Mouse (Mus musculus) WW6 (cell line): ENCODE data around the gene St3gal5.
A peak's percentile ranks its signal among the peaks of the same experiment; 100 is the strongest.
"Not testable (repeated sequence)": the region's sequence is repeated elsewhere in the genome, so short reads cannot be mapped to it uniquely, and the experiment has no call there.

ENCODE experiments used
- DNase-seq: peaks from one replicate; pipeline ENCODE4 v3.0.0-alpha.2; 2013; ENCODE audit warnings: low read depth, low spot score

Gene St3gal5

DNA sequence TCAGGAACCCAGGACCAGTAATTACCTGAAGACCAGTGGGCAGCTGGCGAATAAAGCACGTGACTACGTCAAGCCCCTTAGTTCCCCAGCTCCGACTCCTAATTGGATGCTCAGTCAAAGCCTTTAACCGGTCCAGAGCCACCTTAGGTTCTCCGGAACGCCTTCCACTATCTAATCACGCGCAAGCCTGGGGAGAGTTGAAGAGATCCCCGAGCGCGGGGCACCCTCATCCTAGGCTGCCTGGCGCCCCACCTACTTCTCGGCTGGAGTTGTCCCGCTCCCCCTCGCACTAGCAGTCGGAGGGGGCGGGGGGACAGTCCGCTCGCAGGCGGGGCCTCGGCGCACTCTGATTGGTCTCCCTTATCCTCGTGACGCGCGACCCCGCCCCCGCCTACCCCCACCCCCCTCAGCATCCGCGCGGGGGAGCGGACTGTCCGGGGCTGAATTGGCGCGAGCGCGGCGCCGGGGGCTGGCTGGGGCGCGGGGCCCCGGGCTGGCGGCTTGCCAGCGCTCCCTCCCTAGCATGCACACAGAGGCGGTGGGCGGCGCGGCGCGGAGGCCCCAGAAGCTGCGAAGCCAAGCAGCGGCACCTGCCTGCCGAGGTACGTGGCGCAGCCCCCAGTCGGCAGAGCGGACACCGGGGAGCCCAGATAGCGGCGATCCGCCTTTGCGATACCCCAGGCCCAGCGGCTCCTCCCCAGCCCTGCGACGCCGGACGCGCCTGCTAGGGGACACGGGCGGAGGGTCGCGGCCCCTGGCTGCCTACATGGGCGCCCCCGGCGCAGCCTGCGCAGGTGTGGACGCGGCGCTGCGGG, at the start of gene St3gal5:
TSS of gene St3gal5 (plus strand) at position 412 of the 815 bp plus-strand sequence.
- DNase-seq, result peak; percentile 77

DNA sequence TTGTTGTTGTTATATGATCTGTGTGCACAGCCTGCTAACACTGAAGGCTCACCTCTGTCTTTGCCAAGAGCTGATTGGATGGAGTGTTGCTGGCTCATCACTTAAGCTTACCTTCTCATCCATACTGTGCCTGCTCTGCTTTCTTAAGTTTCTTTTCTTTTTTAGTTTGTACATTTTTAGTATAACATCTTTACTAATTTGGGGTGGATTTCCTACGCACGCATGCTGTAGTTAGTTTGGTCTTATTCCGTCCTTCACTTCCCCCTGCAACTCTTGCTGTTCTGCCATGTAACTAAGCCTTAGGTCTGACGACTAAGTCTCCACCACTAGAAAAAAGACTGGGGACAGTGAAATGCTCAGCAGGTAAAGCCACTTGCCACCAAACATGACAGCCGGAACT, 48.7 kb upstream of the St3gal5 start:
- DNase-seq, result no peak

DNA sequence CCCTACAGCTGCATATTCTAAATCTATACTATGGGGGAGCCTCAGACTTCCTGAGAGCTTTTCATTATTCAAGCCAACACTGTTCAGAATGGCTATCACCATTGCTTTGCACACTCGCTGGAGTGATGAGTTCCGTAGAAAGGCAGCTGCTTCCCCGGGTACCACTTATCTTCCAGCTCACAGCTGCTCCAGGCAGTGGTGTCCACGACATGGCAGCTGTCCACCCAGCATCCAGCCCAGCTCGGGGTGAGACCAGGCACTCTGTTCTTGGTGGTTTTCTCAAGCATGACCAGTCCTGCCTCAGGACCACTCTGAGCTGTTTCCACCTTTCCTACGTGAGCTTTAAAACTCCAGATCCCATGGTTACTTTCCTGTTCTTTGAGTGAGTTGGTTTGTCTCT, 47.5 kb upstream of the St3gal5 start:
- no peak for DNase-seq

DNA sequence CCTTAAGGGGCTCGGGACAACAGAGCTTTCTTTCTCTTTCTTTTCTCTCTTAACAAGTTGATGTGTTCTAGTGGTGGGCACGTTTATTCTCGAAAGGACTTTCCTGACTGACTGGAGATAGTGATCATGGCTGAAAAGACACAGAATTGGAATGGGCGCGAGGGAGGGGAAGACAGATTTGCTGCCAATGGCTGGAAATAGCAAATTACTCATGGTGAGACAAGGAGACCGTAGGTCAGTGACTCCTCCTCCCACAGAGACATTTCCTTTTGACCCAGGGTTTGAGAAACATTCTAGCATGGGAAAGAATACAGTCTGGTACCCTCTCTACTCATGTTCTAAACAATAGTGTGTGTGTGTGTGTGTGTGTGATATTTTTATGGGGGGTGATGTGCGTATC, 46.6 kb upstream of the St3gal5 start:
- no peak for DNase-seq

DNA sequence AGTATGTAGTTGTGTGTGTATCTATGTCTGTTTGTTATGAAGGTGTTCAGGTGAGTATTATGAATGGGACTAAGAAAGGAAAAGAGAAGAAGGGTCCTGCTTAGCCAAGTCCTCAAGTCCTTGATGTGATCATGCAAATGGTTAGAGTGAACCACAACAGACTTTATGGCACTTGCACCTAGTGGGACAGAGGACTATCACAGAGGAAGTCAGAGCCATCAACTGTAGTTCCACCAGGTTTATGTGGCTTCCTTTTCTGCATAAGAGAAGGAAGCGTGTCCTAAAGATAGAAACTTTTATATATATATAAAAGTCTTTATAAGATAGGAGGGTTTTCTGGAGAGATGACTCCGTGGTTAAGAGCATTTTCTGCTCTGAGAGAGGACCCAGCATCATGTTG, 46.1 kb upstream of the St3gal5 start:
- DNase-seq, result no peak

DNA sequence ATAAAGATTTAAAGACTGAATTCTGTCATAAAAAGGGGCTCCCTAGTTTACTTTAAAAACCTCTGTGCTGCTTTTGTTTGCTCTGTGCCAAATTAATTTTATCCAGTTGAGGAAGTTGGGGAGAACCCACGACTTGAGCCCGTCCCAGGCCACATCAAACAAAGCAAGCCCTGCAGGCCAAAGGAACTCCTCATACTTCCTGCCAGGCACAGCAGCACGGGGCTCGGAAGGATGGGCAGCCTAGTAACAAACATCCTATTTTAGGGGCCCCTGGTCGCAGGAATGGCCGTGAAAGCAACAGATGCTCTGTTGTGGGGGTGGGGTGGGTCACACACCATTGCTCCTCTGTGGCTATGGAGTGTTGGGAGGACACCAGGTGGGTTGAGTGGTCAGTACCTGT, 45.6 kb upstream of the St3gal5 start:
- DNase-seq, result no peak

DNA sequence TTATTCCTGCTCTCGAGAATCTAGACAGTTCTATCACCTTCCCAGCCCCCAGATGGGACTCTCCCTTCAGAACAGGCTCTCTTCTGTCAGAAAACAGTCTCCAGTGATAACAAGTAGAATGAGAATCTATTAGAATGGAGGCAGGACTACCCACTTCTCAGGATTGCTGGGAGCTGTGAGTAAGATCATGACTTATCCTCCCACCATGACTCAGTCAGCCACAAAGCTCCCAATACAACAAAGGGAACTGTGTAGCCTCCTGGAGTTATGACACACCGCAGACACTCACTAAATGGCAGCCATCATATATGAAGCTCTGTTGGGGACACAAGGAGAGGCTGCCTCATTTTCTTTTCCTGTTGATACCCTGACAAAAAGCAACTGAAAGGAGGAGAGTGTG, 40.8 kb upstream of the St3gal5 start:
- no peak for DNase-seq

DNA sequence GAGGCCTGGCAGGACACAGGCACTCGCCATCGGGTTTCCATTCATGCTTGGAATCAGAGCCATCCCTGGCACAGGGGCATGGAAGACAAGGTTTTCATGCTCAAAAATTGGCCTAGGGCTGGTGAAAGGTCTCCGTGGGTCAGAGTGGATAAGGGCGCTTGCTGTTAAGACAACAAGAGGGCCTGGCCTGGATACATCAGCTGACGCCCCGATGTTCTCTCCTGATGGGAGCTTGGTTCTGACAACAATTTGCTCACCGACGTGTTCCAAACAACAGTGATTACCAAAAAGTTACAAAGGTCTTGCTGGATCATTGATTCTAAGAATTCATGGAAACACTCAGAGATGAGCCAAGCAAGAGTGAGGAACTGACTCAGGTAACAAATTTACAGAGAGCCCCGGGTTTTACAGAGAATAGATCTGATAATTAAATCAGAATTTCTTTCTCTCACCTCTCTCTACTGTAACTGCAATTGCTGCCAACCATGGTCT, 38.9 kb upstream of the St3gal5 start:
- no peak for DNase-seq

DNA sequence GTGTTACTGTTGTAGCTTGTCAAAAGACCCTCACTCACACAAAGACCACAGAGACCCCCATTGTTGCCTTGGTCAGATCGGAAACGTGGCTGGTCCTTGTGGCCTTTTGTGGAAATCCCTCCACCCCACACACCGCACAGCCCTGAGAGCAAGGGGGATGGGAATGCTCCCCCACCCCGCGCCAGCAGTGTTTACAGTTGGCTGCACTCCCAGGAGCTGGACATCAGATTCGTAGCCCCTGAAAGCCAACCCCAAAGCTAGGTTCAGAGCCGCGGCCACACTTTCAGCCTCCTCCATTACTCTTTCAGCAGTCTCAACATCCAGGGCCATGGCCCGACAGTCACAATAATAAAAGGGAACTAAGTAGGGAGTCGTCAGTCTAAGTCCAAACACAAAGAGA, 36.7 kb upstream of the St3gal5 start:
- not testable (repeated sequence) for DNase-seq

DNA sequence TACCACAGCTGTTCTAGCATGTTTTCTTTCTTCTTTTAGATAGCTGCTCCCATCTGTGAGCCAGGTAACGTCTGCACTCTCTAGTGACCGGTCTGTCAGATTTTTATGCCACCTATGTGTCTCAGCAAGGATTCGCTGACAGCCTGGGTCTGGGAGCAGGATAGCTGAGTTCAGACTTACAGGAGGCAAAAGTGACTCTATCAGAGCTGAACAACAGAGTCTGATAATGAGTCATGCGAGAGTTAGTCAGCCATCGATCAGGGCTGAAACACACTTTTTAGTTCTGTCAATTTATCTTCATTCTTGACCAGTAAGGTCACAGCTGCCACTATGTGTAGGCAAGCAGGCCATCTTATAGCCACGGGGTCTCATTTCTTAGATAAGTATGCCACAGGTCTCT, 33.7 kb upstream of the St3gal5 start:
- no peak for DNase-seq

DNA sequence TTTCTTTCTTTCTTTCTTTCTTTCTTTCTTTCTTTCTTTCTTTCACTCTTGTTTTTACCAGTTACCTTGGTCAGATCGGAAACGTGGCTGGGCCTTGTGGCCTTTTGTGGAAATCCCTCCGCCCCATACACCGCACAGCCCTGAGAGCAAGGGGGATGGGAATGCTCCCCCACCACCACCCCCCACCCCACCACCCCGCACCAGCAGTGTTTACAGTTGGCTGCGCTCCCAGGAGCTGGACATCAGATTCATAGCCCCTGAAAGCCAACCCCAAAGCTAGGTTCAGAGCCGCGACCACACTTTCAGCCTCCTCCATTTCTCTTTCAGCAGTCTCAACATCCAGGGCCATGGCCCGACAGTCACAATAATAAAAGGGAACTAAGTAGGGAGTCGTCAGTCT, 31.4 kb upstream of the St3gal5 start:
- no peak for DNase-seq

DNA sequence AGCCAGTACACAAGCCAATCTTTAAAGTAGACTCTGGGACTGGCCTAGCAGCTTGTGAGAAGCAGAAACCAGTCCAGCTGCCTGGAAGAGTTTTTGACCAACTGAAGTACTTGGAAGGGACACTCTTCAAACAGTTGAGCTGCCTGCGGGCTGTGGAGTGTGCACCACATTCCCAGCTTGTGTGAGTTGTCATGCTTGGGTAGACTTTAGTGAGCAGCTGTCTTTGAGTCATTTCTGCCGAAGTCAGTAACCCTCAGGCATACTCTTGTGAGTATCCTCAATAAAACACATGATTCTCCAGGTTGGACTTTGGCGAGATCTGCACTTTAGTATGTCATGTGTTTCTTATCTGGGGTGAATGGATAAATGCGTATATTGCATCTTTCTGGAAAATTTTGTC, 29.0 kb upstream of the St3gal5 start:
- DNase-seq, result no peak

DNA sequence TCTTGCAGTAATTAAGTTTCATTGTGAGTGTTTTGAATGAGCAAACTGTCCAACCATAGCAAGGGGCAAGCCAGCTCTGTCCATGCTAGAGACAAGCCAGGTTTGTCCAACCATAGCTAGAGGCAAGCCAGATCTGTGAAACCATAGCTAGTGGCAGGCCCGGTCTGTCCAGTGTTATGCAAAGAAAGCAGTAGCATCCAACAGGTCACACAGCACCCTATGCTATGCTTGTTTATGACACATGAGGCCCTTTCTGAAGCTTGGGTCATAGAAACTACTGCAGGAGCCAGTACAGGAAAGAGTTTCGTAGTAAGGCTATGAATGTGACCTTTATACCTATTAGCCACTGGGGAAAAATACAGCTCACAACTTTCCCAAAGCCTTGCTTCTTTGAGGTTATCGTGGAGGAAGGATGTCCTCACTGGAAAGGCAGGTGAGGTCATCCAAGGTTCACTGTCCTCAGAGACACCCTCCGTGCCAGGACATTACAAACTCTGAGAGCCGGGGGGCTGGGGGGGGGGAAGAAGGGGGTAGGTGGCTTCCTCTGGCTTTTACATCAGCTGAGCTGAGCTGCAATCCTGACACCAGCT, 26.0 kb upstream of the St3gal5 start:
- no peak for DNase-seq

DNA sequence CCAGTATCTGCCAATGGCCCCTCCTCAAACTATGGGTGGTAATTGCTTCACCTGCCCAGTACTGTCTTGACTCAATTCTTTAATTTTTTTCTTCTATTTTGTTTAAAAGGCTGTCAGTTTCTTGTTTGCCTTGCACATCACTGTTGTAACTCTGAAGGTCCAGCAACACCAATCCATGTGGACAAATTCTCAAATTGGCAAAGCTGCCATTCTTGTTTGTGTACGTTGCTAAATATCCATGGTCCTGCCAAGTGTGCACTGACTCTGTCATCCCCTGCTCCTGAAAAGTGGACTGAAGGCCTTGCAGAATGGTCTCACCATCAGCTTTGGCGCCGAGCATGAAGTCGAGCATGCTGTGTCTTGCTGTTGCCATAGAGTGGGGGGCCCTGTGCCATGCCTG, 23.6 kb upstream of the St3gal5 start:
- DNase-seq, result no peak

DNA sequence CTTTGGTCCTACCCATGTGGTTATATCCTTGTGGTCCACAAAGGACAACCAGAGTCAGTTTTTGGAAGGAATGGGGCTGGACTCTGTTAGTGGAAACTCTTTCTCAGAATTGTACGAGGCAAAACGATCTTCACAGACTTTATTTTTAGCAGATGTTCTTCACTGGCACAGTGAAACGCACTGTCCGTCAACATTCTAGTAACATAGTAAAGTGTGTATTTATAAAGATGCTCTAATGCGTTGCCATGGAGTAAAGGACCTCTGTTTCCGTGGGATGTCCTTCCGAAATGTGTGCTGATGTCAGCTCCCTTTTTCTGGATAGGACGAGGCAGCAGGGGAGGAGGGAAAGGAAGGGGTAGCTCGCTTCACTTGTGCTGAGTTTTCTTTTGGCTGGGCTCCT, 20.9 kb upstream of the St3gal5 start:
- no peak for DNase-seq

DNA sequence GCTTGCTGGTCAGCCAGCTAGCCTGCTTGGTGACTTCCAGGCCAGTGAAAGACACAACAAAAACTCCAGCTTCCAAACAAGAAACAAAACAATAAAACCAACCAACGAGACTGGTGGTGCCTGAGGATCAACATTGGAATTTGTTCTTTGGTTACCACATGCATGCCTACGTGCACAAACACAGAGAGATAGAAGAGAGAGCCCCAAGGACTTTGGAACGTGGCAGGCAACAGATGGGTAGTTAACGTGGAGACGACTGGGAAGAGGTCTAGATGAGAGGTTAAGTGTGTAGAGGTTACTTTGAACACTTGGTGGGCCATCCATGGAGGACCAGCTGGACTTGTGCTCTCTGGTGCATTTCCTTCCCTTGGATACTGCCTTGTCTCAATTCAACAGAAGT, 19.2 kb upstream of the St3gal5 start:
- no peak for DNase-seq

DNA sequence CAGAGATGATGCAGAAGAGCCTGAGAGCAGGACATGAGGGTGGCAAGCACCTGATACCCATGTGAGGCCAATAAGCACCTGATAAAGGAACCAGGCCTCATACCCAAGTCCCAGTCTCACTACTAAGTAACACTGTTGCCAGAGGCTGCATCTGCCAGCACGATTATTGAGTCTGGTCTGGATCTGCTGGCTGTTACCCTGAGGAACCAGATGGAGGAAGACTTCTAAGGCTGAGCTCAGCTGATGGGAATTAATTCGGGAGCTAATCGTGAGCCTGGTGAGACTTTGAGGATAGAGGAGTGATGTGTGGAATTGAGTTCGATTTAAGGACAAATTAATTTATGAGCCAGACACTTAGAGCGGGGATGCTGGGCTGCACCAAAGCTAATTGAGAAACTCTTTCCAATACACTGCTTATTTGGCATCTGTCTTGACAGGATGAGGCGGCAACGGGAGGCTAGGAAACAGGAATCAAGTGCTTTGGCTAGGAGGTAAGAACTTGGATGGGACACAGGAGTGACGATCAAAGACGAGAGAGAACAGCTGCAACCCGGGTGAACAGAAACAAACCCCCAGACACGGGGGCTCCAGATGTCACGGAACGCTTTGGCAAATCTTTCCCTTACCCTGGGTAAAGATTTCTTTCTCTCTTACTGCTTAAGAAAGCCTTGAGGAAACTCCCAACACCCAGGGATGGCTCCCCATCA, 15.9 kb upstream of the St3gal5 start:
- no peak for DNase-seq

DNA sequence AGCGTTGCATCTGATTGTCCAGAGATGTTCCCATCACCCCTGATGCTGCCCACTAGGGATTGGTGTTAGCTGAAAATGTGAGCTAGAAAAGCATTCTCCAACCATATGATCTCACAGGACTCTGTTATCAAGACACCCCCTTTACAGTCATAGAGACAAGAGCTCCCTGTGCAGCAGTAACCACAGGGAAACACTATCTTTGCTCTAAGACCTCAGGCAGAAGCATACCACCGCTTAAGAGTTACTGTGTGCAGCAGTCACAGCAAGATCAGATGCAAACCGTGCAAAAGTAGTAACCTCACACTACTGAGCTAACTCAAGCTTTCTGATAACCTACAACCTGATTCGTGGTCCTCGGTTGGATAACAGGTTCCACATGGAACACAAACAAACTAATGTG, 10.0 kb upstream of the St3gal5 start:
- no peak for DNase-seq

DNA sequence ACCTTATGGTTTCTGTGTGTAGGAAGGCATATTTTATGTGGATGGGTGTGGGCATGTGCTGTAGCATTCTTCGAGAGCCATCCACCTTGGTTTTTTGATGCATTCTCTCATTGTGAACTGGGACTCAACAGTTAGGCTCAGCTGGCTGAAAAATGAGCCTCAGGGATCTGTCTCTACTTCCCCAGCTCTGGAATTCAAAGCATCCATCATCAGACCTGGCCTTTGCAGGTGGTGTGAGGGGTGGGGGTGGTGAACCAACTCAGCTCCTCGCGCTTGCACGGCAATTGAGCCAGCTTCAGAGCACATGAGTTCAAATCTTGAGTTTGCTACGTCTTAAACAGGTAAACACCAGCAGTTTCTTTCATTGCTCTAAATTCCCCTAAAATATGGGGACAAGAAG, 7.5 kb upstream of the St3gal5 start:
- DNase-seq, result no peak

DNA sequence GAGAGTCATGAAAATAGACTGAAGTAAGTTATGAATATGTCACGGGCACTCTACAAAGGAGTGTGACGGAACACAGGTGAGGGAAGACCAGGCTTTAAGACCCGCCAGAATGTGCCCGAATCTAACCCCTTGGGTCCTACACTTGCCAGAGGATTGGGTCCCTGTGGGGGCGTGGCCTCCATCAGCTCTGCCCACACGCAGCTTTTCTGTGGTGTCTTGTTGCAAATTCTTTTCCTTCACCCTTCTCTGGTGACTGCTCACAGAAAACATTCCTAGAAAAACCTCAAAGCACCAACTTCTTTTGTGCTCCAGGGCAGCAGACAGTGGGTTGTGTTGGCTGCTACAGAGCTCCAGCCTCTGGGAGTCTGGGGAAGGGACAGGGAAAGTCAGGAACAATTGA, 6.4 kb upstream of the St3gal5 start:
- DNase-seq, result peak; percentile 13

DNA sequence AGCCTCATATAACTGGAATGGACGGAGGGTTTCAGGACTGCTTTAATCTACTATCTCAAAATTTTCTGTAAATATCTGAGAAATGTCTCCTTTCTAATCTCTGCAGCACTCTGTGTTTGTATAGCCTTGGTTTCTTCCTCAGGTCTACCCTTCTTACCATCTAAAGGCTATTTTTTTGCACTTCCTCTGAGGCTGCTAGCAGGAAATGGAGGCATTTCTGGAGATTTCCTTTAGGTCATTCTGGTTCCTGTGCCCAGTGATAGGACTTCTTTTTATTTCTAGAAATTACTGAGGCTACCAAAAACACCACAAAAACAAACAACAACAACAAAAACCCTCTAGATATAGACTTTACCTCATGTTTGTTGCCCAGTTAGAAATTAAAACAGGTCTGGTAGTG, 4.3 kb upstream of the St3gal5 start:
- DNase-seq, result no peak

DNA sequence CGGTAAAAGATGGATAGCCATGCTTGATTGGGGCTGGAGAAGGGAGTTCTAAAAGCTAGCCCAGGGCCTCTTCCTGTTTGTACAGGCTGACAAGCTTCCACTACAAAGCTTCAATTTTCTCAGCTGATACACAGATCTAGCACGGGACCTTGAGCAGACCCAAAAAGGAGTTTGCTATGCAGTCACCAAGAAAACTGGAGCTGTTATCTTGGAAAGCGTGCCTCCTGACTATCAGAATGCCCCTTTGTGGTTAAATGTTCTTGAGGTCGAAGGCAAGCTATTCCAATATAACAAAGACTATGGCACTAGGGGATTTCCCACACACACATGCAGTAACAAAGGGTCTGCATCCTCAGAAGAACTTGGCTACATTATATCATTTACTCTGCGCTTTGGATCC, 1.2 kb upstream of the St3gal5 start:
- DNase-seq, result no peak

DNA sequence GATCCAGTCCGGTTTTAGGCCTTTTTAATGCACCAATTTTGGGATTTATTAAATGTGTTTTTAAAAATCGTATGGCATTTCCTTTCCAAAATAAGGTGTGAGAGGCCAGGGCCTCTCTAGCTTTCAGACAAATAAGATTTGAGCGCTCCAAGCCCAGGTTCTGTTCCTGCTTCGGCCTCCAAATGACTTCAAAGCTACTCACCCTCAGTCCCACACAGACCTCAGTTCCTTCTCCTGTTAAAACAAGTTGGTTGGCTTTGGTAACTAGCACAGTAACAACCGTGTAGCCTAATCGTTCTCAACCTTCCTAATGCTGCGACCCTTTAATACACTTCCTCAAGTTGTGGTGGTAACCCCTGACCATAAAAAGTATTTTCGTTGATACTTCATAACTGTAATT, 723 bp upstream of the St3gal5 start:
- DNase-seq, result no peak
